In the genomic region with DNA sequence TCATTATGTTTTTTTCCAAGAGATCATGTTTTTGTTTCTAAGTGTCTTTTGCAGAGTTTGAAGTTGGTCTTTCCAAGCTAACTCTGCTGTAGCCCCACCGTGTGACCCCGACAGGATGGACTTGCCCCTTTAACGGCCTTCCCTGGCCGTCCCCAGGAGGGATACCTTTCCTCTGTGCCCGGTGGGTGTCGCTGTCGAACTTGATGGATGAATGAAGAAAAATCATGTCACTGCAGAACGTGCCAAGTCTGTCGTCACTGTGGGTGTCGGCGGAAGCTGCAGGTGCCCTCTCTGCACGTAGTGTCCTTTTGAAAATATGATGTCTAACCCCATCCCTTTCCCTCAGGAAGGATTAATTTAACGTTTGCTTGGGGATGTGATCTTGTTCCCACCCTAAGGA, we compare ENCODE assay signal across 9 mouse cellular contexts.
DNase-seq lines count a peak whose midpoint lies in the region; ATAC-seq and TF ChIP-seq lines count a peak whose summit lies in the region.
"Had no signal": no experiment of that assay in that cellular context is flagged by ENCODE, and none has a peak within 500 bp of the region (broad histone marks: within the 10 kb centered on the region; RNA-seq: fewer than 3 reads in every experiment).

No protein-coding gene starts in this region.

- H3K27ac ChIP-seq in liver, adult 2 months (replicated peaks; ENCODE audit: insufficient read depth, low read depth, low read length), result no peak overlapping the region
- no peak overlapping the region for H3K27ac ChIP-seq in liver, embryonic 12.5 days
- no peak overlapping the region for H3K27ac ChIP-seq in forebrain, embryonic 12.5 days
- H3K27ac ChIP-seq: limb, embryonic 12.5 days had no signal

- DNase-seq in liver, adult 2 months (ENCODE audit: extremely low read depth, low read depth, low spot score), result peak; percentile 78
- peak; percentile 67 for DNase-seq in T-cell, adult 2 months (ENCODE audit: low spot score)
- peak; percentile 88 to 94 for DNase-seq in cerebellum, postnatal 25 days
- peak; percentile 69 to 74 for DNase-seq in kidney, adult 8-10 months
- DNase-seq in lung, adult 2 months, result peak; percentile 54
- DNase-seq in spleen, postnatal 36 days (ENCODE audit: low spot score in 2 of 2), result peak; percentile 47 to 60

- no peaks in the 10 kb centered on the region for H3K79me2 ChIP-seq in liver, adult 2 months (ENCODE audit: control insufficient read depth, insufficient read depth, low read length)

- no peaks in the 10 kb centered on the region for H3K9me3 ChIP-seq in liver, embryonic 12.5 days (replicated peaks)
- no peaks in the 10 kb centered on the region for H3K9me3 ChIP-seq in forebrain, embryonic 12.5 days
- H3K9me3 ChIP-seq: limb, embryonic 12.5 days had no signal

- no peaks in the 10 kb centered on the region for H3K27me3 ChIP-seq in liver, adult 2 months (ENCODE audit: control insufficient read depth, insufficient read depth, low read length)
- no peaks in the 10 kb centered on the region for H3K27me3 ChIP-seq in liver, embryonic 12.5 days (replicated peaks)
- H3K27me3 ChIP-seq in forebrain, embryonic 12.5 days, result no peaks in the 10 kb centered on the region
- H3K27me3 ChIP-seq: limb, embryonic 12.5 days had no signal

- no peaks in the 10 kb centered on the region for H3K36me3 ChIP-seq in liver, adult 2 months (ENCODE audit: control insufficient read depth, insufficient read depth, low read length)
- peaks cover 22% of the 10 kb centered on the region for H3K36me3 ChIP-seq in liver, embryonic 12.5 days
- peaks cover 15% of the 10 kb centered on the region; the same call in 1 of the 2 replicates for H3K36me3 ChIP-seq in forebrain, embryonic 12.5 days (replicated peaks)

- no peak overlapping the region for H3K4me3 ChIP-seq in liver, adult 2 months (ENCODE audit: insufficient read depth, low read depth, low read length)
- H3K4me3 ChIP-seq in liver, embryonic 12.5 days, result no peak overlapping the region
- no peak overlapping the region for H3K4me3 ChIP-seq in lung, adult 2 months (replicated peaks; ENCODE audit: extremely low read depth, low read depth, low read length)
- H3K4me3 ChIP-seq in forebrain, embryonic 12.5 days (replicated peaks), result no peak overlapping the region
- H3K4me3 ChIP-seq: limb, embryonic 12.5 days had no signal

- WGBS in liver, adult 2 months, result 37% methylated on average over 13 of the region's 13 CpGs
- whole genome bisulfite sequencing in liver, embryonic 12.5 days (ENCODE audit: insufficient replicate concordance), result 53% methylated on average over 13 of the region's 13 CpGs
- WGBS in lung, adult 2 months, result 35% methylated on average over 13 of the region's 13 CpGs
- WGBS in forebrain, embryonic 12.5 days, result 70% methylated on average over 13 of the region's 13 CpGs

- no peak overlapping the region for H3K4me2 ChIP-seq in liver, embryonic 12.5 days
- H3K4me2 ChIP-seq in forebrain, embryonic 12.5 days, result no peak overlapping the region
- H3K4me2 ChIP-seq: limb, embryonic 12.5 days had no signal

- peak; percentile 54 for TF ChIP-seq CTCF in liver, adult 2 months (IDR thresholded peaks at IDR 0.05; ENCODE audit: low read depth, low read length)
- peak; percentile 50 for TF ChIP-seq CTCF in lung, adult 2 months (IDR thresholded peaks at IDR 0.05; ENCODE audit: insufficient read depth, low read length)

- no peaks in the 10 kb centered on the region for H3K4me1 ChIP-seq in liver, adult 2 months (ENCODE audit: control insufficient read depth, insufficient read depth, low read length)
- 0 out of 2 replicates have a peak, but pooled peaks cover 3% of the 10 kb centered on the region for H3K4me1 ChIP-seq in liver, embryonic 12.5 days
- no peaks in the 10 kb centered on the region for H3K4me1 ChIP-seq in lung, adult 2 months (ENCODE audit: control insufficient read depth, insufficient read depth, low read length)
- H3K4me1 ChIP-seq in forebrain, embryonic 12.5 days, result no peaks in the 10 kb centered on the region
- H3K4me1 ChIP-seq: limb, embryonic 12.5 days had no signal

- H3K9ac ChIP-seq in liver, adult 2 months (ENCODE audit: low read depth, low read length), result no peak overlapping the region
- H3K9ac ChIP-seq in liver, embryonic 12.5 days, result no peak overlapping the region
- H3K9ac ChIP-seq in forebrain, embryonic 12.5 days, result no peak overlapping the region
- H3K9ac ChIP-seq: limb, embryonic 12.5 days had no signal

- ATAC-seq in liver, embryonic 12.5 days, result no peak
- no peak for ATAC-seq in forebrain, embryonic 12.5 days (ENCODE audit: low FRiP score)

- no peak for TF ChIP-seq POLR2A in liver, adult 2 months (IDR thresholded peaks at IDR 0.05; ENCODE audit: extremely low read depth, insufficient read depth, low read length)
- no peak for TF ChIP-seq POLR2A in lung, adult 2 months (IDR thresholded peaks at IDR 0.05; ENCODE audit: borderline replicate concordance, extremely low read depth, low read depth, low read length)
